ENCODE assay signal across 25 mouse cellular contexts in genomic region chr1:158765842-158766241, GRCm38 (mm10).
DNase-seq lines count a peak whose midpoint lies in the region; ATAC-seq and TF ChIP-seq lines count a peak whose summit lies in the region.
"Had no signal": no experiment of that assay in that cellular context is flagged by ENCODE, and none has a peak within 500 bp of the region (broad histone marks: within the 10 kb centered on the region; RNA-seq: fewer than 3 reads in every experiment).

No protein-coding gene starts in this region.

- TF ChIP-seq CTCF in CH12.LX (conservative IDR thresholded peaks at IDR 0.05 in 1 of 2, IDR thresholded peaks at IDR 0.05 in 1 of 2; ENCODE audit: low read depth in 2 of 2, low read length in 2 of 2) = no peak

- 32% methylated on average over 2 of the region's 2 CpGs for WGBS in intestine, embryonic 15.5 days

- peak; percentile 7 for DNase-seq in 3134 (ENCODE audit: extremely low read depth, insufficient read length, low spot score)
- peak; percentile 90 for DNase-seq in CH12.LX (ENCODE audit: extremely low read depth)
- DNase-seq in NIH3T3 (ENCODE audit: low read depth) = peak; percentile 85
- peak; percentile 78 for DNase-seq in fibroblast of lung, adult 2 months (ENCODE audit: low read depth)
- DNase-seq in kidney, postnatal 36 days = no peak
- DNase-seq in spleen, postnatal 4 days (ENCODE audit: low spot score in 2 of 2) = no peak
- DNase-seq in thymus, postnatal 36 days = no peak
- DNase-seq: adrenal gland, adult 8-10 months; adrenal gland, postnatal 14 days; adrenal gland, postnatal 36 days; B cell, adult 2 months; cerebellum, adult 11-12 months; cerebellum, adult 2 months; cerebellum, adult 9-10 months; cerebellum, postnatal 10 days; cerebellum, postnatal 36 days; embryo, embryonic 11 days had no signal

- H3K27ac ChIP-seq in CH12.LX (ENCODE audit: insufficient read depth, low read depth) = peak overlapping the region; percentile 97
- H3K27ac ChIP-seq in intestine, embryonic 15.5 days = no peak overlapping the region
- H3K27ac ChIP-seq: embryonic facial prominence, embryonic 13.5 days; embryonic facial prominence, embryonic 15.5 days; forebrain, embryonic 13.5 days; forebrain, embryonic 15.5 days had no signal

- dilution Hi-C loops in CH12.LX (cut with MboI; ENCODE audit: extremely low pct_ligation_motif_present, extremely low pct_unique_long_range_greater_than_20kb, low sequenced_read_pairs) = no loop called here

- peak overlapping the region; percentile 51; the same call in 1 of the 2 replicates for H3K9ac ChIP-seq in CH12.LX (ENCODE audit: insufficient read depth, low read depth)
- no peak overlapping the region for H3K9ac ChIP-seq in intestine, embryonic 15.5 days
- H3K9ac ChIP-seq: embryonic facial prominence, embryonic 13.5 days; embryonic facial prominence, embryonic 15.5 days; forebrain, embryonic 13.5 days; forebrain, embryonic 15.5 days had no signal

- peak; percentile 45 for TF ChIP-seq POLR2A in CH12.LX (IDR thresholded peaks at IDR 0.05; ENCODE audit: low read depth, low read length)

- in situ Hi-C loops in CH12.LX (cut with MboI; ENCODE audit: low pct_ligation_motif_present, low pct_unique_long_range_greater_than_20kb, low sequenced_read_pairs) = no loop called here

- H3K4me1 ChIP-seq in CH12.LX (ENCODE audit: control insufficient read depth in 1 of 2, insufficient read depth in 2 of 2) = peaks cover 21 to 51% of the 10 kb centered on the region in 2 experiments
- H3K4me1 ChIP-seq in intestine, embryonic 15.5 days (replicated peaks) = no peaks in the 10 kb centered on the region
- H3K4me1 ChIP-seq: embryonic facial prominence, embryonic 13.5 days; embryonic facial prominence, embryonic 15.5 days; forebrain, embryonic 13.5 days; forebrain, embryonic 15.5 days had no signal

- no peak; the same call in 1 of the 2 replicates for TF ChIP-seq RAD21 in CH12.LX (IDR thresholded peaks at IDR 0.05; ENCODE audit: low read depth, low read length)

- H3K27me3 ChIP-seq in CH12.LX (replicated peaks) = no peaks in the 10 kb centered on the region
- no peaks in the 10 kb centered on the region for H3K27me3 ChIP-seq in intestine, embryonic 15.5 days (replicated peaks)
- H3K27me3 ChIP-seq: embryonic facial prominence, embryonic 13.5 days; embryonic facial prominence, embryonic 15.5 days; forebrain, embryonic 13.5 days; forebrain, embryonic 15.5 days had no signal

- peak overlapping the region; percentile 47 for H3K4me2 ChIP-seq in CH12.LX (ENCODE audit: insufficient read depth, low read depth, poor library complexity, severe bottlenecking)
- no peak overlapping the region for H3K4me2 ChIP-seq in intestine, embryonic 15.5 days (replicated peaks)
- H3K4me2 ChIP-seq: embryonic facial prominence, embryonic 13.5 days; embryonic facial prominence, embryonic 15.5 days; forebrain, embryonic 13.5 days; forebrain, embryonic 15.5 days had no signal

- H3K79me2 ChIP-seq in CH12.LX (replicated peaks; ENCODE audit: control insufficient read depth, extremely low read depth, insufficient read depth, poor library complexity, severe bottlenecking) = no peaks in the 10 kb centered on the region

- no peaks in the 10 kb centered on the region for H3K9me3 ChIP-seq in CH12.LX (replicated peaks; ENCODE audit: low read length)
- H3K9me3 ChIP-seq in intestine, embryonic 15.5 days = no peaks in the 10 kb centered on the region
- H3K9me3 ChIP-seq: embryonic facial prominence, embryonic 13.5 days; embryonic facial prominence, embryonic 15.5 days; forebrain, embryonic 13.5 days; forebrain, embryonic 15.5 days had no signal

- no peak overlapping the region for H3K4me3 ChIP-seq in CH12.LX (replicated peaks in 1 of 3; ENCODE audit: low read depth in 2 of 3, low read length in 2 of 3, poor library complexity in 1 of 3)
- no peak overlapping the region for H3K4me3 ChIP-seq in intestine, embryonic 15.5 days (replicated peaks)
- H3K4me3 ChIP-seq: embryonic facial prominence, embryonic 13.5 days; embryonic facial prominence, embryonic 15.5 days; erythroblast, embryonic 14.5 days; forebrain, embryonic 13.5 days; forebrain, embryonic 15.5 days had no signal

- TF ChIP-seq EP300 in CH12.LX (IDR thresholded peaks at IDR 0.05; ENCODE audit: low read length) = peak; percentile 89

- ATAC-seq in intestine, embryonic 15.5 days = no peak
- ATAC-seq: activated CD4-positive, CD25-positive, alpha-beta regulatory T cell, adult 4 months; CD4-positive, CD25-positive, alpha-beta regulatory T cell, adult 4 months; forebrain, embryonic 13.5 days; forebrain, embryonic 15.5 days had no signal

- no peaks in the 10 kb centered on the region for H3K36me3 ChIP-seq in CH12.LX (replicated peaks in 1 of 2; ENCODE audit: control insufficient read depth in 1 of 2, insufficient read depth in 1 of 2, low read length in 1 of 2)
- H3K36me3 ChIP-seq in intestine, embryonic 15.5 days = no peaks in the 10 kb centered on the region
- H3K36me3 ChIP-seq: embryonic facial prominence, embryonic 13.5 days; embryonic facial prominence, embryonic 15.5 days; forebrain, embryonic 15.5 days had no signal

TF ChIP-seq in CH12.LX, 34 proteins besides CTCF, POLR2A, EP300 and RAD21:
- TF ChIP-seq NELFE (IDR thresholded peaks at IDR 0.05; ENCODE audit: low read depth, low read length) = no peak
- TF ChIP-seq MAX (IDR thresholded peaks at IDR 0.05; ENCODE audit: low read length) = peak; percentile 52; the same call in 1 of the 2 replicates
- TF ChIP-seq BHLHE40 (IDR thresholded peaks at IDR 0.05; ENCODE audit: low read depth, low read length) = peak; percentile 68
- 0 out of 2 replicates have a peak, but pooled peaks have one; percentile 34 for TF ChIP-seq MXI1 (IDR thresholded peaks at IDR 0.05; ENCODE audit: low read depth, low read length)
- TF ChIP-seq ZMIZ1 (IDR thresholded peaks at IDR 0.05; ENCODE audit: low read depth, low read length) = no peak
- TF ChIP-seq USF2 (conservative IDR thresholded peaks at IDR 0.05; ENCODE audit: low read depth, low read length) = no peak
- no peak for TF ChIP-seq ZC3H11A (IDR thresholded peaks at IDR 0.05; ENCODE audit: low read depth, low read length)
- TF ChIP-seq SMC3 (IDR thresholded peaks at IDR 0.05; ENCODE audit: low read depth, low read length) = no peak
- peak; percentile 55 for TF ChIP-seq NRF1 (IDR thresholded peaks at IDR 0.05; ENCODE audit: low read depth, low read length)
- TF ChIP-seq TCF12 (IDR thresholded peaks at IDR 0.05; ENCODE audit: low read depth, low read length) = peak; percentile 59; the same call in 1 of the 2 replicates
- TF ChIP-seq UBTF (IDR thresholded peaks at IDR 0.05; ENCODE audit: low read depth, low read length) = no peak
- no peak for TF ChIP-seq TBP (conservative IDR thresholded peaks at IDR 0.05; ENCODE audit: low read depth, low read length)
- TF ChIP-seq ETS1 (conservative IDR thresholded peaks at IDR 0.05; ENCODE audit: low read depth, low read length) = peak; percentile 81
- TF ChIP-seq SIN3A (IDR thresholded peaks at IDR 0.05; ENCODE audit: low read length) = peak; percentile 74; the same call in 1 of the 2 replicates
- 0 out of 2 replicates have a peak, but pooled peaks have one; percentile 53 for TF ChIP-seq MAZ (IDR thresholded peaks at IDR 0.05; ENCODE audit: low read depth, low read length)
- no peak; the same call in 1 of the 2 replicates for TF ChIP-seq JUND (conservative IDR thresholded peaks at IDR 0.05; ENCODE audit: low read depth, low read length)
- TF ChIP-seq MEF2A (IDR thresholded peaks at IDR 0.05; ENCODE audit: borderline replicate concordance, low read depth, low read length) = peak; percentile 71
- peak; percentile 81 for TF ChIP-seq IRF4 (IDR thresholded peaks at IDR 0.05; ENCODE audit: low read depth, low read length)
- no peak for TF ChIP-seq USF1 (IDR thresholded peaks at IDR 0.05; ENCODE audit: low read depth, low read length)
- no peak for TF ChIP-seq PAX5 (IDR thresholded peaks at IDR 0.05; ENCODE audit: low read length)
- TF ChIP-seq KAT2A (IDR thresholded peaks at IDR 0.05; ENCODE audit: insufficient replicate concordance, low read length) = no peak
- no peak for TF ChIP-seq POLR2AphosphoS2 (IDR thresholded peaks at IDR 0.05; ENCODE audit: low read depth, low read length)
- TF ChIP-seq JUN (IDR thresholded peaks at IDR 0.05; ENCODE audit: insufficient read depth, low read depth, low read length) = peak; percentile 77
- no peak for TF ChIP-seq RCOR1 (conservative IDR thresholded peaks at IDR 0.05; ENCODE audit: low read depth, low read length)
- peak; percentile 71 for TF ChIP-seq CHD2 (IDR thresholded peaks at IDR 0.05; ENCODE audit: low read length)
- no peak for TF ChIP-seq E2F4 (IDR thresholded peaks at IDR 0.05; ENCODE audit: insufficient replicate concordance, low read depth, low read length)
- TF ChIP-seq CHD1 (IDR thresholded peaks at IDR 0.05; ENCODE audit: low read depth, low read length) = no peak
- TF ChIP-seq MAFK (IDR thresholded peaks at IDR 0.05; ENCODE audit: insufficient replicate concordance, low read length) = no peak
- TF ChIP-seq MYC (IDR thresholded peaks at IDR 0.05; ENCODE audit: low read depth, low read length) = peak; percentile 76; the same call in 1 of the 2 replicates
- TF ChIP-seq HCFC1 (IDR thresholded peaks at IDR 0.05; ENCODE audit: low read depth, low read length) = no peak

Comparison
In these comparisons a context has a peak if more than half of its experiments do, and no peak if none do; other contexts are left out.
1. DNase-seq: peak in 3134 (single experiment), CH12.LX (single experiment), NIH3T3 (single experiment) and fibroblast of lung, adult 2 months (single experiment); none in kidney, postnatal 36 days (0 of 2), spleen, postnatal 4 days (0 of 2) and thymus, postnatal 36 days (0 of 2).